24 mouse cellular contexts compared by ENCODE assay signal in the genomic region with DNA sequence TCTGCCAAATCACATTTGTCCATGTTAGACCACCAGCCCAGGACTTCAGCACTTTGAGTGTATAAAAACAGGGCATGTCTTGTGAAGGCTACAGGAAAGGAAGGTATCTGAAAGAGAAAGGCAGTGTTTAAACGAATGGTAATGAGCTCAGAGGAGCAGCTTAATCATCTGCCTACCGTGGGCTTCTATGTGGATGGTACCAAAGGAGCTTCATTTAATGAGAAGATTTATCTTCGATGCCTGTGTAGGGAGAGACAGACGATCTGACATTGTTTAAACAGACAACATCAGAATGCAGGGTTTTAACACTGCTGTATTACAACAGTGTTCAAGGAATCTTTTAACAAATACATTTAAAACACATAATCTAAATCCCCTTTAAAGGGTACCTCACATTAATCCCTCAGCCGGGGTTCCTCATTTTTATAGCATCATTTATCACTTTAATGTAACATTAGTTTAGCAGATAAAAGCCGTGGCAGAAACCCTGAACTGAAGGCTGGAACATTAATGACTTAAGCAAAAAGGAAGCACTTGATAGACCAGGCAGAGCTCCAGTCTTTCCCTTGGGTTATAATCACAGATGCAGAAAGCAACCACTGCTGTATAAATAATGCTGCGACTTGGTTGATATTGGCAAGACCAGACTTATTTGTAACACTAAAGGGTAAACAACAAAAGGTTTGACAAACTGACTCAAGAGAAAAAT. TPM values are rescaled to one million over a fixed set of nuclear protein-coding genes. Genes with fewer than 3 reads are reported as not detected.
DNase-seq lines count a peak whose midpoint lies in the region; ATAC-seq and TF ChIP-seq lines count a peak whose summit lies in the region.
"Had no signal": no experiment of that assay in that cellular context is flagged by ENCODE, and none has a peak within 500 bp of the region (broad histone marks: within the 10 kb centered on the region; RNA-seq: fewer than 3 reads in every experiment).

No protein-coding gene starts in this region.

- no peak overlapping the region for H3K4me2 ChIP-seq in forebrain, embryonic 16.5 days (ENCODE audit: low read length)
- H3K4me2 ChIP-seq in forebrain, embryonic 12.5 days = no peak overlapping the region
- H3K4me2 ChIP-seq in lung, embryonic 14.5 days = no peak overlapping the region
- H3K4me2 ChIP-seq in hindbrain, embryonic 16.5 days (ENCODE audit: low read length) = no peak overlapping the region
- H3K4me2 ChIP-seq: limb, embryonic 12.5 days; stomach, embryonic 15.5 days had no signal

- H3K36me3 ChIP-seq in forebrain, embryonic 16.5 days (ENCODE audit: control insufficient read depth, insufficient read depth) = no peaks in the 10 kb centered on the region
- no peaks in the 10 kb centered on the region for H3K36me3 ChIP-seq in forebrain, embryonic 12.5 days (replicated peaks)
- no peaks in the 10 kb centered on the region for H3K36me3 ChIP-seq in lung, embryonic 14.5 days (ENCODE audit: insufficient read depth)
- no peaks in the 10 kb centered on the region for H3K36me3 ChIP-seq in hindbrain, embryonic 16.5 days (ENCODE audit: control insufficient read depth, insufficient read depth, low read length)
- H3K36me3 ChIP-seq: forebrain, embryonic 10.5 days; limb, embryonic 12.5 days; stomach, embryonic 15.5 days had no signal

- no peaks in the 10 kb centered on the region for H3K9me3 ChIP-seq in forebrain, embryonic 16.5 days (ENCODE audit: control insufficient read depth, low read length)
- H3K9me3 ChIP-seq in forebrain, embryonic 12.5 days = no peaks in the 10 kb centered on the region
- no peaks in the 10 kb centered on the region for H3K9me3 ChIP-seq in lung, embryonic 14.5 days (ENCODE audit: low read depth, low read length)
- no peaks in the 10 kb centered on the region for H3K9me3 ChIP-seq in hindbrain, embryonic 16.5 days (ENCODE audit: control insufficient read depth, low read length)
- H3K9me3 ChIP-seq: forebrain, embryonic 10.5 days; limb, embryonic 12.5 days; megakaryocyte, embryonic 14.5 days; stomach, embryonic 15.5 days had no signal

- H3K27me3 ChIP-seq in forebrain, embryonic 16.5 days (replicated peaks; ENCODE audit: control insufficient read depth, insufficient read depth, low read length) = no peaks in the 10 kb centered on the region
- no peaks in the 10 kb centered on the region for H3K27me3 ChIP-seq in forebrain, embryonic 12.5 days
- no peaks in the 10 kb centered on the region for H3K27me3 ChIP-seq in lung, embryonic 14.5 days (ENCODE audit: insufficient read depth, low read length)
- no peaks in the 10 kb centered on the region for H3K27me3 ChIP-seq in hindbrain, embryonic 16.5 days (replicated peaks; ENCODE audit: control insufficient read depth, insufficient read depth, low read length)
- H3K27me3 ChIP-seq: limb, embryonic 12.5 days; megakaryocyte, embryonic 14.5 days; stomach, embryonic 15.5 days had no signal

- H3K27ac ChIP-seq in forebrain, embryonic 16.5 days (ENCODE audit: low read length) = no peak overlapping the region
- H3K27ac ChIP-seq in forebrain, embryonic 12.5 days = no peak overlapping the region
- no peak overlapping the region for H3K27ac ChIP-seq in lung, embryonic 14.5 days (ENCODE audit: low read depth)
- H3K27ac ChIP-seq in hindbrain, embryonic 16.5 days (ENCODE audit: low read depth, low read length) = no peak overlapping the region; the same call in 1 of the 2 replicates
- H3K27ac ChIP-seq: forebrain, embryonic 10.5 days; limb, embryonic 12.5 days; stomach, embryonic 15.5 days had no signal

- H3K4me3 ChIP-seq in forebrain, embryonic 16.5 days (replicated peaks; ENCODE audit: low read length) = no peak overlapping the region
- no peak overlapping the region for H3K4me3 ChIP-seq in forebrain, embryonic 12.5 days (replicated peaks)
- no peak overlapping the region for H3K4me3 ChIP-seq in lung, embryonic 14.5 days (ENCODE audit: low read depth, low read length)
- H3K4me3 ChIP-seq in lung, adult 2 months (replicated peaks; ENCODE audit: extremely low read depth, low read depth, low read length) = no peak overlapping the region
- H3K4me3 ChIP-seq in hindbrain, embryonic 16.5 days (ENCODE audit: low read length) = no peak overlapping the region
- H3K4me3 ChIP-seq: forebrain, embryonic 10.5 days; limb, embryonic 12.5 days; megakaryocyte, embryonic 14.5 days; stomach, embryonic 15.5 days had no signal

- peak; percentile 37 for DNase-seq in lung, embryonic 14.5 days
- DNase-seq in lung, adult 2 months = no peak
- peak; percentile 51 for DNase-seq in brain, embryonic 14.5 days (ENCODE audit: low read depth)
- DNase-seq in cerebellum, postnatal 14 days = no peak
- DNase-seq in left cerebral cortex, postnatal 25 days (ENCODE audit: low spot score in 2 of 2) = no peak
- DNase-seq: adrenal gland, postnatal 36 days; B cell, adult 2 months; cerebellum, postnatal 25 days; layer of hippocampus, postnatal 36 days; spleen, adult 18-20 months; thymus, postnatal 14 days had no signal

- no peak for TF ChIP-seq CTCF in lung, embryonic 14.5 days (IDR thresholded peaks at IDR 0.05; ENCODE audit: low read depth)
- no peak for TF ChIP-seq CTCF in lung, adult 2 months (IDR thresholded peaks at IDR 0.05; ENCODE audit: insufficient read depth, low read length)
- TF ChIP-seq CTCF in brain, embryonic 14.5 days (IDR thresholded peaks at IDR 0.05; ENCODE audit: borderline replicate concordance, extremely low read depth, insufficient read depth, insufficient read length) = no peak

- peaks cover 2% of the 10 kb centered on the region; the same call in 1 of the 2 replicates for H3K4me1 ChIP-seq in forebrain, embryonic 16.5 days (replicated peaks; ENCODE audit: control insufficient read depth, insufficient read depth, low read length)
- H3K4me1 ChIP-seq in forebrain, embryonic 12.5 days = no peaks in the 10 kb centered on the region; the same call in 1 of the 2 replicates
- no peaks in the 10 kb centered on the region for H3K4me1 ChIP-seq in lung, embryonic 14.5 days (ENCODE audit: insufficient read depth)
- H3K4me1 ChIP-seq in lung, adult 2 months (ENCODE audit: control insufficient read depth, insufficient read depth, low read length) = no peaks in the 10 kb centered on the region
- H3K4me1 ChIP-seq in hindbrain, embryonic 16.5 days (ENCODE audit: control insufficient read depth, insufficient read depth, low read depth, low read length) = peaks cover 9% of the 10 kb centered on the region
- H3K4me1 ChIP-seq: megakaryocyte, embryonic 14.5 days had no signal

- no peak overlapping the region for H3K9ac ChIP-seq in forebrain, embryonic 16.5 days (replicated peaks; ENCODE audit: low read depth, low read length)
- H3K9ac ChIP-seq in forebrain, embryonic 12.5 days = no peak overlapping the region
- no peak overlapping the region for H3K9ac ChIP-seq in lung, embryonic 14.5 days
- H3K9ac ChIP-seq in hindbrain, embryonic 16.5 days (ENCODE audit: low read depth, low read length) = no peak overlapping the region
- H3K9ac ChIP-seq: limb, embryonic 12.5 days; stomach, embryonic 15.5 days had no signal

- TF ChIP-seq POLR2A in lung, adult 2 months (IDR thresholded peaks at IDR 0.05; ENCODE audit: borderline replicate concordance, extremely low read depth, low read depth, low read length) = no peak
- TF ChIP-seq POLR2A in brain, embryonic 14.5 days (IDR thresholded peaks at IDR 0.05; ENCODE audit: borderline replicate concordance, extremely low read depth, insufficient read depth, insufficient read length, poor library complexity, severe bottlenecking) = no peak

- intact Hi-C loops in left cerebral cortex, postnatal 25 days (cut with DNase I) = loop anchor here (10.0 kb wide), 1 partner anchor 228 kb away; no protein-coding TSS in a partner anchor

- 12% methylated on average over 7 of the region's 7 CpGs for WGBS in forebrain, embryonic 16.5 days
- WGBS in forebrain, embryonic 12.5 days = 23% methylated on average over 7 of the region's 7 CpGs
- 21% methylated on average over 7 of the region's 7 CpGs for WGBS in lung, embryonic 14.5 days
- 22% methylated on average over 7 of the region's 7 CpGs for WGBS in lung, adult 2 months
- 21% methylated on average over 7 of the region's 7 CpGs for WGBS in hindbrain, embryonic 16.5 days

- ATAC-seq in forebrain, embryonic 16.5 days = 0 out of 2 replicates have a peak, but pooled peaks have one; percentile 28
- no peak for ATAC-seq in forebrain, embryonic 12.5 days (ENCODE audit: low FRiP score)
- peak; percentile 44; the same call in 1 of the 2 replicates for ATAC-seq in lung, embryonic 14.5 days (ENCODE audit: insufficient read depth)
- peak; percentile 68 for ATAC-seq in hindbrain, embryonic 16.5 days
- ATAC-seq: Patski had no signal

RNA-seq across cellular contexts. Expression of gene Tmem207, which starts 19.8 kb away (rescaled TPM):
- not detected in 2 replicates for polyA plus RNA-seq in forebrain, embryonic 16.5 days (2015; fragmentation: Nextera tagmentation; extraction: Ambion mirVana)
- 0.09 TPM in 1 of 2 replicates, not detected in the other for polyA plus RNA-seq in forebrain, embryonic 12.5 days (2016; fragmentation: Nextera tagmentation; extraction: Ambion mirVana)
- not detected in 2 replicates for polyA plus RNA-seq in lung, embryonic 14.5 days (2014; fragmentation: Nextera tagmentation; extraction: Ambion mirVana)
- not detected in 2 replicates for polyA plus RNA-seq in lung, adult 2 months (2012; rRNA removed)
- 0.10 and 0.25 TPM in 2 replicates for polyA plus RNA-seq in brain, embryonic 14.5 days (2012; rRNA removed)
- not detected in 2 replicates for polyA plus RNA-seq in hindbrain, embryonic 16.5 days (2015; fragmentation: Nextera tagmentation; extraction: Ambion mirVana)
- total RNA-seq in left cerebral cortex, postnatal 25 days (2021) = not detected
- total RNA-seq: adrenal gland, postnatal 36 days; gastrocnemius, adult 18-20 months; granulocyte monocyte progenitor cell, adult 5-6 weeks; layer of hippocampus, postnatal 36 days had no signal
- polyA plus RNA-seq: embryonic facial prominence, embryonic 14.5 days; forebrain, embryonic 10.5 days; heart, embryonic 16.5 days; limb, embryonic 12.5 days; liver, embryonic 16.5 days; Patski; stomach, embryonic 15.5 days had no signal

RNA-seq across cellular contexts. Expression of gene Il1rap, which starts 35.2 kb away (rescaled TPM):
- polyA plus RNA-seq in forebrain, embryonic 16.5 days (2015; fragmentation: Nextera tagmentation; extraction: Ambion mirVana) = 5.2 and 5.5 TPM in 2 replicates
- 3.5 and 3.7 TPM in 2 replicates for polyA plus RNA-seq in forebrain, embryonic 12.5 days (2016; fragmentation: Nextera tagmentation; extraction: Ambion mirVana)
- 14.0 TPM in 2 replicates for polyA plus RNA-seq in lung, embryonic 14.5 days (2014; fragmentation: Nextera tagmentation; extraction: Ambion mirVana)
- polyA plus RNA-seq in lung, adult 2 months (2012; rRNA removed) = 4.6 and 7.1 TPM in 2 replicates
- 4.0 and 6.7 TPM in 2 replicates for polyA plus RNA-seq in brain, embryonic 14.5 days (2012; rRNA removed)
- 13.0 and 13.6 TPM in 2 replicates for polyA plus RNA-seq in hindbrain, embryonic 16.5 days (2015; fragmentation: Nextera tagmentation; extraction: Ambion mirVana)
- total RNA-seq in left cerebral cortex, postnatal 25 days (2021) = 10 to 100 TPM; 36.4 to 40.6 TPM

Comparison
In these comparisons a context has a peak if more than half of its experiments do, and no peak if none do; other contexts are left out.
1. DNase-seq: peak in lung, embryonic 14.5 days (single experiment) and brain, embryonic 14.5 days (single experiment); none in lung, adult 2 months (single experiment), cerebellum, postnatal 14 days (0 of 2) and left cerebral cortex, postnatal 25 days (0 of 2).